Mouse (Mus musculus) lung, adult 18-20 months (tissue): Measurements from ENCODE around the gene Xpo5.

ENCODE experiments used
- DNase-seq, 2 experiments: peaks; one replicate each; pipeline ENCODE4 v3.0.0; 2022; ENCODE audit warnings: mixed read lengths in 2 of 2

Gene Xpo5

GRCm38 (mm10) chr17:46203078-46203477, 496 bp downstream of the Xpo5 start:
- peak in 1 of 2 experiments; percentile 30 for DNase-seq

- no peak for DNase-seq
Observed at GRCm38 (mm10) chr17:46206676-46207075, 4.1 kb downstream of the Xpo5 start.

GRCm38 (mm10) chr17:46210550-46210949, 8.0 kb downstream of the Xpo5 start:
- DNase-seq = no peak

GRCm38 (mm10) chr17:46221601-46222000, 19.0 kb downstream of the Xpo5 start:
- DNase-seq = no peak

- DNase-seq = no peak
Observed at GRCm38 (mm10) chr17:46227576-46227975, 25.0 kb downstream of the Xpo5 start.

- DNase-seq = no peak
Observed at GRCm38 (mm10) chr17:46236067-46236466, 33.5 kb downstream of the Xpo5 start.

GRCm38 (mm10) chr17:46237079-46237478, 34.5 kb downstream of the Xpo5 start:
- DNase-seq = no peak

DNA sequence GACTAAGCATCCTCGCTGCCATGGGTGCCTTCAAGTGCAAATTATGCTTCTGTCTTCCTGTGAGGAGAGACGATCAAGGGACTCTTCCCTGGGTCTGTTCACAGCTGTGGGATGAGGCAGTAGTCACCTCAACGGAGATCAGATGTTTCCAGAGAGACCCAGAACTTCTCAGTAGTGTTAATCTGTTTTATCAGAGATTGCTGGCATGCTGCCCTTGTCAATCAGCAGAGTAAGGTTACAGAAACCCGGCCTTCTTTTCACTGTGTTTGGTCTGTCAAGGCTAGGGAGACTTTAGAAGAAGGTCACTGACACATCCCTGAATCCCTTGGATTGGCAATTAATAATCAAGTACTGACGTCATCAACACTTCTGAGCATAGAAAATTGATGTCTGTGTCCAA, 34.9 kb downstream of the Xpo5 start:
- no peak for DNase-seq

DNA sequence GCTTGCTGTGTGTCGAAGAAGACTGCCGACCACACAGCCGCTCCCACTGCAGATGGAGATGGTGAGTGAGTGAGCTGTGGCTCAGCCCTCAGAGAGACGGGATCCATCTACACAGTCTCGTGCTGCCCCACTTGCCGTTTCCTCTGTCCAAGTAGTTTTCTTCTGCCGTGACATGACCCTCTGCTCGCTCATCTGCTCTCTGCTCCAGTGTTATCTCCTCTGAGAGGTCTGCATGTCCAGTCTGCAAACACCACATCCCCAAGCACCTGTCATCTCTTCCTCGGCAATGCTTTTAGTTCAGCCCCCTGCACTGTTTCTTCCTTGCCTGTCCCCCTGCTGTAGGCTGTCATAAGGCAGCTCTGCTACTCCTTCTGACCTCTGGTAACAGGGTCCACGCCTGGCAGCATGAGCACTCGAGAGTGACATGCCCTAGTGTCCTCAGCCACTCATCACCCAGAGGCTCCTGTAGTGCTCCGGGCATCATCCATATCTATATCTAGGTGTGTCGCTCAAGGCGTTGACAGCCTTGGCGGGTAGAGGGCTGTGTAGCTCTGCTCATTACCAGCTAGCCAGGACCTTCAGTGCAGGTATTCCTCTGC, 37.0 kb downstream of the Xpo5 start:
- no peak for DNase-seq

DNA sequence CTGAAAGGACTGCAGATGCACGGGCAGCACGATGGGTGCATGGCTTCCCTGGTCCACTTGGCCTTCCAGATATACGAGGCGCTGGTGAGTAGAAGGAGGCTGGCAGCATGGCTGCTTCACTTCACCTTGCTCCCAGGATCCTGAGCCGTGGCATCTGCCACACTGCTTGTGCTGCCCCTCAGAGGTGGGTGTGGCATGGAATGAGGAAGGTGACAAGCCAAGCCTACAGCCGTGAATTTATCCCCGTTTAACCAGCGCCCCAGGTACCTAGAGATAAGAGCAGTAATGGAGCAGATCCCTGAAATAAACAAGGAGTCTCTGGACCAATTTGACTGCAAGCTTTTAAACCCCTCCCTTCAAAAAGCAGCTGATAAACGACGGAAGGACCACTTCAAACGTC, 38.9 kb downstream of the Xpo5 start:
- DNase-seq = peak in 1 of 2 experiments; percentile 40

DNA sequence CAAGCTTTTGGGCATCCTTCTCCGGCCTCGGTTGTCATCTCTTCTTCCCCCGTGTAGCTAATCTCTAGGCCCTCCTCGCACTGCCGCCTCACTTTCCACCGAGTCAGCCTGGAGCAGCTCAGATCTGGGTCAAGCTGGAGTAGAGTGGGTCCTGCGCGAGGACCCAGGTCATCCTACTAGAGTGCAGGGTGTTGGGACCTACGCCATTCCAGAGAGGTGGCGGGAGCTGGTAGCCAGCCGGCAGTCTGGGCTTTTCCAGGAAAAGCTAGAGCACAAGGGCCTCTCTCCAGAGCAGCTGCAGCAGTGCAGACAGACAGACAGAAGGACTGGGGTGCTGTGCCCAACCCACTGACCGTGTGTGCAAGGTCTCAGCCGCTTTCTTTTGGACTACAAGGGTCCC, 39.7 kb downstream of the Xpo5 start:
- peak in 1 of 2 experiments; percentile 54 for DNase-seq

DNA sequence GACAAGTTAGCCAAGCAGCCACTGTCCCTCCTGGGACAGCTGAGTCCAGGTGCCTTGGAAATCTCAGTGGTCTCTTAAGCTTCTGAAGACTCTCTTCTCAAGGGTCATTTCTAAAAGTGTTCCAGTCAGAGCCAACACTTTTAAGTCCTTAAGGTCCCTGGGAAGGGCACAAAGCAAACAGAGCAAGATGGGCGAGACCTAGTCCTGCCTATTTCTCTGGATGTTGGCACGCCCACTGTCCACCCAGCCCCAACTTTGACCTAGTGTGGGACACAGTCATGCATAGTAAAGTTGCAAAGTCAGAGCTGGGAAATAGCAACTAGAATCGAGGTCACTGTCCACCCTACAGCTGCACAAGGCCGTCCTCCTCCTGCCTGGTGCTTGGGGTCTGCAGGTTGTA, 40.4 kb downstream of the Xpo5 start:
- peak; percentile 79 to 86 for DNase-seq

GRCm38 (mm10) chr17:46243624-46244023, 41.0 kb downstream of the Xpo5 start:
- no peak for DNase-seq

DNA sequence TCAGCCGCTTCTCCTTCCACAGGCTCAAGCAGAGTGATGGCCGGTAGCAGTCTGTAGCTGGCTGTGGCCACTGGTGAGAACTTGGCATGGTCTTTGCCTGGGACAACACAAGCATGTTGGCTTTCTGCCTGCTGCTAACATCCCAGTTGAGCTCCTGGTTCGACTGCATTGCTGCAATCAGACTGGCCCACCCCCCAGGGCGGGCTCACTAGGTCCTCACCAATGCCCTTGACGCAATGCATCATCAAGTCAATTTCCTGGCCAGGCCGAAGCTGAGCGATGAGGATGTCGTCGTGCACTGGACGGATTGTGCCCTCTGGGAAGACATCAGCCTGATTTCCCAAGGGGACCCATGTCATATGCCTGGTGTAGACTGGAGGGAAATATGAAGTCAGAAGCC, 42.0 kb downstream of the Xpo5 start:
- DNase-seq = peak; percentile 81 to 87

- DNase-seq = peak; percentile 97
Observed at GRCm38 (mm10) chr17:46247512-46248188, 45.1 kb downstream of the Xpo5 start, which contains the start of the genes Polr1c and Yipf3. Gene Polr1c, minus strand, starts transcription at chr17:46248054. Gene Yipf3, plus strand, starts transcription at chr17:46248080.

GRCm38 (mm10) chr17:46248189-46248522, 45.6 kb downstream of the Xpo5 start:
- no peak for DNase-seq

GRCm38 (mm10) chr17:46251174-46251573, 48.6 kb downstream of the Xpo5 start:
- DNase-seq = no peak

DNA sequence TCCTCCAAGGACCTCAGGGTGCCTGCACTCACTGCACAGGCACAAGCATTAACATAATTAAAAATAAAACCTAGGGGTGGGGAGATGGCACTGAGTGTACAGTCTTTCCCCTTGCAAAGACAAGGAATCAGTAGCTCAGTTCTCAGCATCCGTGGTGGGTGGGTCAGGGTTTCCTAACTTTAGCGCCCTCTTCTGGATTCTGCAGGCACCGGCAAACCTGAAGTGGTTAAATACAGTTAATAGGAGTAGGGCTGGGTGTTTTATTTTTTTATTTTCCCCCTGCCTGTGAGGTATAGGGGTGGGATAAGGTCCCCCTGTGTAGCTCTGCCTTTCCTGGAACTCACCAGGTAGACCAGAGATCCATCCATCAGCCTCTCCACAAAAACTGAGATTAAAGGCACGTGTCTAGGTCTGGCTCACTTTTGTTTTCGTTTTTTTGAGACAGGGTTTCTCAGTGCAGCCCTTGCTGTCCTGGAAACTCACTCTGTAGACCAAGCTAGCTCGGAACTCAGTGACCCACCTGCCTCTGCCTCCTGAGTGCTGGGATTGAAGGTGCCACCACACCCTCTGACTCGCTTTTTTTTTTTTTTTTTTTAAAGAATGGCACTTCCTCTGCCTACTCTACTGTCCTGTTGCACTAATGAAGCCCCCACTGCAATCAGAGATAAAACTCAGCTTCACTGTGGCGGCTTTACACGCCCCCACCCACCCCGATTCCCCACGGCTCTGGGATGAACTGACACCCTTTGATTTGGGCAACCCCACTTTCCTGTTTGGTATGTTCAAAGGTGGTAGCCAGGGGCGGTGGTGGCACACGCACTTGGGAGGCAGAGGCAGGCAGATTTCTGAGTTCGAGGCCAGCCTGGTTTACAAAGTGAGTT, 50.2 kb downstream of the Xpo5 start:
- no peak for DNase-seq

DNA sequence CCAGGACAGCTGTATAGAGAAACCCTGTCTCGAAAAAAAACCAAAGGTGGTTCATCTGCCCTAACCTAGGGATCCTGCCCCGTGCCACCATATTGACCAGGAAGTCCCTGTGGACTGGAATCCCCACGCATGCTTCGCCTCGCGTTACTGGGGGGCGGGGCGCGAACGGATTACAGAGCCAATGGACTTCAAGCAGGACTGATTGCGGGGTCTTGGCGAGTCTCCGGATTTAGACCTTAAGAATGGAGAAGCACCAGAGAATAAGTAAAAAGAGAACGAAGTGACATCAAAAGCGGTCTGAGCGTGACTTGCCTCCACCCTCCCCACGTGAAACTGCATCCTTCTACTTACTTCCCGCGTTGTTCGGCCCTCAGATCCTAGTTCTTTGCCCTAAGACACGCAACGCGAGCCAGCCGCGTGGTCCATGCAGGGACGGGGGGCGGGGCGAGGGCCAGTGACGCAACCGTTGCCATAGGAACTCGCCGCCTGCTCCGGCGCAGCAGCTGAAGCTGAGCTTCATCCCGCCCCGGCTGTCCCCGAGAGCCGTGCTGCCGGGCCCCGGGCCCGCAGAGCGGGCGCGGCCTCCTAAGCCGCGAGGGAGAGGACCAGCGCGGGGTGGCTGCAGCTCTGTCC, 51.0 kb downstream of the Xpo5 start, which contains the start of gene Lrrc73:
TSS of gene Lrrc73 (plus strand) at position 80 of the 633 bp plus-strand sequence.
- peak; percentile 89 to 93 for DNase-seq

- no peak for DNase-seq
Observed at GRCm38 (mm10) chr17:46254106-46254505, 51.5 kb downstream of the Xpo5 start.

- DNase-seq = no peak
Observed at GRCm38 (mm10) chr17:46255147-46255546, 52.6 kb downstream of the Xpo5 start.

GRCm38 (mm10) chr17:46258279-46259053, 55.9 kb downstream of the Xpo5 start:
- no peak for DNase-seq
